Mouse (Mus musculus) embryonic facial prominence, embryonic 11.5 days (tissue): Measurements from ENCODE around the gene Slc16a12. TPM values are rescaled to one million over a fixed set of nuclear protein-coding genes. Genes with fewer than 3 reads are reported as not detected.

Source experiments
- ATAC-seq: fragments of 200-750 bp; cut with Nextera tagmentation; replicated peaks from 2 replicates; pipeline ENCODE4 v1.8.0; 2017; ENCODE audit warnings: low read depth; ENCODE audit not compliant: insufficient number of reproducible peaks, low FRiP score, low TSS enrichment
- DNase-seq: peaks from one replicate; pipeline ENCODE4 v3.0.0-alpha.2; 2015; ENCODE audit warnings: low spot score
- H3K27ac ChIP-seq: fragments of 300-500 bp; sonication (generic); replicated peaks from 2 replicates; pipeline ENCODE4 v1.5.1; 2014; ENCODE audit warnings: mild to moderate bottlenecking, low read depth, low read length, control low read depth
- H3K27me3 ChIP-seq: fragments of 300-500 bp; sonication (generic); 2 replicates; pipeline ENCODE4 v1.6.1; 2014; ENCODE audit warnings: mild to moderate bottlenecking, low read length, moderate library complexity, mixed read lengths; ENCODE audit not compliant: control insufficient read depth, insufficient read depth
- H3K36me3 ChIP-seq: fragments of 300-500 bp; sonication (generic); replicated peaks from 2 replicates; pipeline ENCODE4 v1.6.1; 2014; ENCODE audit warnings: low read depth, mild to moderate bottlenecking, low read length, moderate library complexity, mixed read lengths; ENCODE audit not compliant: control insufficient read depth, insufficient read depth
- H3K4me1 ChIP-seq: fragments of 300-500 bp; sonication (generic); 2 replicates; pipeline ENCODE4 v1.6.1; 2014; ENCODE audit warnings: low read length, mixed read lengths; ENCODE audit not compliant: control insufficient read depth, insufficient read depth
- H3K4me2 ChIP-seq: fragments of 300-500 bp; sonication (generic); 2 replicates; pipeline ENCODE4 v1.6.1; 2014; ENCODE audit warnings: low read depth, mild to moderate bottlenecking, control low read depth, low read length, moderate library complexity
- H3K4me3 ChIP-seq: fragments of 300-500 bp; sonication (generic); 2 replicates; pipeline ENCODE4 v1.5.1; 2014; ENCODE audit warnings: low read depth, low read length, control low read depth
- H3K9ac ChIP-seq: fragments of 300-500 bp; sonication (generic); replicated peaks from 2 replicates; pipeline ENCODE4 v1.6.1; 2014; ENCODE audit warnings: mild to moderate bottlenecking, control low read depth, low read length
- H3K9me3 ChIP-seq: fragments of 300-500 bp; sonication (generic); replicated peaks from 2 replicates; pipeline ENCODE4 v1.6.1; 2016; ENCODE audit warnings: mild to moderate bottlenecking, low read length, inconsistent platforms, mixed read lengths; ENCODE audit not compliant: control insufficient read depth
- WGBS: fragments of 180-500 bp; shearing (Covaris S2); extraction: QIAGEN DNeasy Blood & Tissue Kit; methylation state at CpG from one replicate; pipeline ENCODE4 v1.1.7; 2014; 5-methylcytosine and 5-hydroxymethylcytosine counted together
- polyA plus RNA-seq: library from polyadenylated mRNA; unstranded; fragments of >200 nt; fragmentation: Nextera tagmentation; extraction: Ambion mirVana; gene quantifications from 2 replicates; pipeline ENCODE4 v1.2.1, GENCODE M21; 2014

Gene Slc16a12
- 1.1 and 1.4 TPM in 2 replicates for polyA plus RNA-seq

GRCm38 (mm10) chr19:34746688-34747504 lies at the start of gene Slc16a12:
Gene Slc16a12, minus strand, starts transcription at chr19:34747289.
- 1% methylated on average over 59 of the region's 61 CpGs for WGBS
- peak; percentile 73 for ATAC-seq
- DNase-seq: peak; percentile 49
- Histone ChIP-seq H3K4me3 (peak within 1 kb of the TSS; percentile 59), H3K4me1 (no peaks in the 10 kb centered on the region), H3K9ac (peak within 1 kb of the TSS; percentile 58), H3K36me3 (no peaks in the 10 kb centered on the region), H3K27me3 (peaks cover 4% of the 10 kb centered on the region; the same call in 1 of the 2 replicates), H3K9me3 (no peaks in the 10 kb centered on the region), H3K27ac (no peak within 1 kb of the TSS), H3K4me2 (peak within 1 kb of the TSS; percentile 99)

- no peak overlapping the region for H3K4me3 ChIP-seq
- H3K36me3 ChIP-seq: no peaks in the 10 kb centered on the region
- H3K9me3 ChIP-seq: no peaks in the 10 kb centered on the region
- H3K9ac ChIP-seq: no peak overlapping the region
- DNase-seq: no peak
- no peaks in the 10 kb centered on the region for H3K4me1 ChIP-seq
- no peaks in the 10 kb centered on the region for H3K27me3 ChIP-seq
- WGBS: 85% methylated on average over 4 of the region's 4 CpGs
- no peak overlapping the region for H3K4me2 ChIP-seq
- H3K27ac ChIP-seq: no peak overlapping the region
- ATAC-seq: no peak
Measured at GRCm38 (mm10) chr19:34796396-34796795, 49.3 kb upstream of the Slc16a12 start.

- WGBS: 88% methylated on average over 2 of the region's 2 CpGs
- Histone ChIP-seq H3K36me3 (no peaks in the 10 kb centered on the region), H3K27me3 (no peaks in the 10 kb centered on the region), H3K9me3 (no peaks in the 10 kb centered on the region), H3K4me1 (no peaks in the 10 kb centered on the region), H3K27ac (no peak overlapping the region), H3K9ac (no peak overlapping the region), H3K4me3 (no peak overlapping the region), H3K4me2 (no peak overlapping the region)
- no peak for ATAC-seq
- no peak for DNase-seq
Measured at GRCm38 (mm10) chr19:34782491-34782890, 35.4 kb upstream of the Slc16a12 start.

- Histone ChIP-seq H3K27ac (no peak overlapping the region), H3K36me3 (no peaks in the 10 kb centered on the region), H3K9ac (no peak overlapping the region), H3K4me1 (no peaks in the 10 kb centered on the region), H3K9me3 (no peaks in the 10 kb centered on the region), H3K4me3 (no peak overlapping the region), H3K4me2 (no peak overlapping the region), H3K27me3 (no peaks in the 10 kb centered on the region)
- DNase-seq (no peak), ATAC-seq (no peak)
- WGBS: 94% methylated on average over 1 of the region's 1 CpGs
Measured at GRCm38 (mm10) chr19:34778993-34779392, 31.9 kb upstream of the Slc16a12 start.

- no peak for ATAC-seq
- Histone ChIP-seq H3K4me1 (no peaks in the 10 kb centered on the region), H3K27ac (no peak overlapping the region), H3K4me2 (no peak overlapping the region), H3K27me3 (no peaks in the 10 kb centered on the region), H3K4me3 (no peak overlapping the region), H3K9me3 (no peaks in the 10 kb centered on the region), H3K36me3 (no peaks in the 10 kb centered on the region), H3K9ac (no peak overlapping the region)
- DNase-seq: no peak
Measured at GRCm38 (mm10) chr19:34778098-34778497, 31.0 kb upstream of the Slc16a12 start.

- Histone ChIP-seq H3K9ac (no peak overlapping the region), H3K9me3 (no peaks in the 10 kb centered on the region), H3K27me3 (no peaks in the 10 kb centered on the region), H3K4me2 (no peak overlapping the region), H3K4me3 (no peak overlapping the region), H3K36me3 (no peaks in the 10 kb centered on the region), H3K4me1 (no peaks in the 10 kb centered on the region), H3K27ac (no peak overlapping the region)
- ATAC-seq (no peak), DNase-seq (peak; percentile 76)
- WGBS: 29% methylated on average over 6 of the region's 6 CpGs
Measured at GRCm38 (mm10) chr19:34772775-34773174, 25.7 kb upstream of the Slc16a12 start.

GRCm38 (mm10) chr19:34770764-34771163 lies 23.7 kb upstream of the Slc16a12 start:
- H3K9ac ChIP-seq: no peak overlapping the region
- no peaks in the 10 kb centered on the region for H3K4me1 ChIP-seq
- no peak for DNase-seq
- H3K36me3 ChIP-seq: no peaks in the 10 kb centered on the region
- no peaks in the 10 kb centered on the region for H3K9me3 ChIP-seq
- H3K27me3 ChIP-seq: no peaks in the 10 kb centered on the region
- no peak overlapping the region for H3K4me2 ChIP-seq
- WGBS: 90% methylated on average over 6 of the region's 6 CpGs
- no peak overlapping the region for H3K27ac ChIP-seq
- ATAC-seq: no peak
- no peak overlapping the region for H3K4me3 ChIP-seq

- ATAC-seq (no peak), DNase-seq (no peak)
- Histone ChIP-seq H3K27me3 (no peaks in the 10 kb centered on the region), H3K4me1 (no peaks in the 10 kb centered on the region), H3K4me2 (no peak overlapping the region), H3K9ac (no peak overlapping the region), H3K27ac (no peak overlapping the region), H3K9me3 (no peaks in the 10 kb centered on the region), H3K36me3 (no peaks in the 10 kb centered on the region), H3K4me3 (no peak overlapping the region)
- WGBS: 85% methylated on average over 1 of the region's 1 CpGs
Measured at GRCm38 (mm10) chr19:34758754-34759153, 11.7 kb upstream of the Slc16a12 start.
